Mouse (Mus musculus) cerebellum, adult 2 months (tissue): ENCODE measurements around the gene Nfatc4. TPM values are rescaled to one million over a fixed set of nuclear protein-coding genes. Genes with fewer than 3 reads are reported as not detected.

ENCODE experiments used
- DNase-seq, 2 experiments: peaks; one replicate each; pipeline ENCODE4 v3.0.0; 2021
- H3K27ac ChIP-seq: fragments of 200-500 bp; 2 replicates; pipeline ENCODE4 v1.5.1; 2012; ENCODE audit warnings: low read length, control low read depth, inconsistent platforms; ENCODE audit not compliant: insufficient read depth
- H3K27me3 ChIP-seq: fragments of 200-500 bp; 2 replicates; pipeline ENCODE4 v1.6.1; 2012; ENCODE audit warnings: inconsistent platforms, mild to moderate bottlenecking, low read length, moderate library complexity; ENCODE audit not compliant: control insufficient read depth, insufficient read depth
- H3K4me1 ChIP-seq: fragments of 200-500 bp; 2 replicates; pipeline ENCODE4 v1.6.1; 2011; ENCODE audit warnings: low read length; ENCODE audit not compliant: control insufficient read depth, insufficient read depth
- H3K4me3 ChIP-seq: fragments of 200-500 bp; replicated peaks from 2 replicates; pipeline ENCODE3; 2011; ENCODE audit warnings: mild to moderate bottlenecking, low read depth, low read length, control low read depth; ENCODE audit not compliant: insufficient read depth
- CTCF ChIP-seq: fragments of 200-500 bp; IDR thresholded peaks from 2 replicates; pipeline ENCODE4 v1.5.1; 2011; ENCODE audit warnings: low read depth, mild to moderate bottlenecking, control low read depth, low read length, moderate library complexity, borderline replicate concordance; ENCODE audit not compliant: insufficient read depth
- POLR2A ChIP-seq: fragments of 200-500 bp; IDR thresholded peaks from 2 replicates; pipeline ENCODE4 v1.6.1; 2011; ENCODE audit warnings: low read length, control low read depth, borderline replicate concordance; ENCODE audit not compliant: insufficient read depth
- WGBS: fragments of 180-500 bp; shearing (Covaris S2); methylation state at CpG from one replicate; pipeline ENCODE4 v1.1.7; 2018; 5-methylcytosine and 5-hydroxymethylcytosine counted together
- polyA plus RNA-seq: library from polyadenylated mRNA; depleted of rRNA; stranded (reverse); fragments of >200 nt; gene quantifications from 2 replicates; pipeline ENCODE4 v1.2.3, GENCODE M21; 2012

Gene Nfatc4
- polyA plus RNA-seq, 1 experiment, result 1.7 TPM

DNA sequence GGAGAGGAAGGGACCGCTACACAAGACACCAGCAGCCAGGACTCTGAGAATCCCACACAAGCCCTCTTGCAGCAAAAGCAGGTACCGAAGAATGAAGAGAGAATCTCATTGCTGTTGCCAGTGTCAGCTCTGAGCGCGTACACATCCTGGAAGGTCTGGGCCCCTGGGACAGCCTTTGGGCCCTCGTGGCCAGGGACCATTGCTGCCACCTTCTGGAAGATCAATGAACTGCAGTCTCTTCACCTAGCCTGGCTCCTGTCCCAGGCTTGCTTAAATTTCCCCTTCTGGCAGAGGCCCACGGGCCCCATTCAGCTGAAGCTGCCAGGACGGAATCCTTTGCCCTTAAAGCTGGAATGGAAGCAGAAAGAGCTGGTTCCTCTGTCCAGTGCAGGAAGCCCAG lies 40.8 kb downstream of the Nfatc4 start:
- peak; percentile 70 to 79 for DNase-seq
- no peaks in the 10 kb centered on the region for H3K4me1 ChIP-seq
- H3K27ac ChIP-seq, result no peak overlapping the region
- no peaks in the 10 kb centered on the region for H3K27me3 ChIP-seq
- TF ChIP-seq CTCF, result peak; percentile 90
- TF ChIP-seq POLR2A, result no peak
- 19% methylated on average over 7 of the region's 7 CpGs for whole genome bisulfite sequencing
- H3K4me3 ChIP-seq, result no peak overlapping the region

DNA sequence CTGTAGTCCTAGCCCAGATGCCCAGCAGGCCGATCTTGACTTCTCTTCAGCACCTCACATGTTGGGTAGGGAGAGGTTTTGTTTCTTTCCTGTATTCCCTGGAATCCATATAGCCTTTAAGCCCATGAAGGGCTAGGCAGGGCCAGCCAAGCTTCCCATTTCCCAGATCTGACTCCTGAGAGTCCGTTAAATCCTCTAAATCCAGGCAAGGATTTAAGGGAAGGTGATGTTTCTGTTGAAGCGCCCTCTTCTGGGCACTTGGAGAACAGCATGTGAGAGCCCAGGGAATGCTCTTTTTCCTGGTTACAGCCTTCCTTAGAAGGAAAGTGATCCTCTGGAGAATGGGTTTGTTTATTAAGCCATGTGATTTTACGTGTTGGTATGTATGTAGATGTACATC lies 44.0 kb downstream of the Nfatc4 start:
- WGBS, result 26% methylated on average over 4 of the region's 4 CpGs
- Histone ChIP-seq H3K27ac (no peak overlapping the region), H3K4me1 (no peaks in the 10 kb centered on the region), H3K4me3 (no peak overlapping the region), H3K27me3 (no peaks in the 10 kb centered on the region)
- TF ChIP-seq CTCF (peak; percentile 74), POLR2A (no peak)
- peak; percentile 60 to 75 for DNase-seq

DNA sequence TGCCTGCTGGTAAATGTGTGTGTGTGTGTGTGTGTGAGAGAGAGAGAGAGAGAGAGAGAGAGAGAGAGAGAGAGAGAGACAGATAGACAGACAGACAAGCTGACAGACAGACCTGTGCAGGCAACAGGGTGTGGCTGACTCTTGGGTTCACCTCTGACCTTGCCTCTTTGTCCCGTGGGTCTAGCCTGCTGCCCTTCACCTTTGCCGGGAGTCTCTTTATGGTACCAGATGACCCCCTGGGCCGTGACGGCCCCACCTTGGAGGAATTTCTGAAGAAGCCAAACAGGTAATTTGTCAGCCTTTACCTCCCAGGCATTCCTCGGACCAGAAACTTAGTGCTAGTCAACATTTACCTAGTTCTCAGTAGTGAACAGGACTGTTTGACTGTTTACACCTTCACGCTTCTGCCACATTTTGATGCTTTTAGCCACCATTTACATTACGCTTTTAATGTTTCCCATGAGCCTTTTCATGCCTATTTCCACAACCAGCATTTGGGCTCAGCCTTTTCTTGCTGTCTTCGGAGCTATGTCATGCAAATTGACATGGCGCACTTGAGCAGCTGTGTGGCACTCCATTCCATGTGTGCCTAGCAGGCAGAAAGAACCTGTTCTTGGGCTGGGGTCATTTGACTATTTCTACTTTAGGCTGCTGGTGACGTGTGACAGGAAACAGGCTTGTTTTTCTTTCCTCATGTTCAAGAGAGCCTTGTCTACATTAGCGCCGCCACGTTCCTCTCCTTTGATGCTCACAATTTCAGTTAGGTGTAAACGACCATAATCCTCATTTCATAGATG lies 45.5 kb downstream of the Nfatc4 start:
- TF ChIP-seq CTCF, result no peak
- TF ChIP-seq POLR2A, result no peak
- Histone ChIP-seq H3K4me1 (peaks cover 11% of the 10 kb centered on the region), H3K27me3 (no peaks in the 10 kb centered on the region), H3K27ac (no peak overlapping the region), H3K4me3 (no peak overlapping the region)
- DNase-seq, result no peak
- WGBS, result 92% methylated on average over 14 of the region's 14 CpGs

DNA sequence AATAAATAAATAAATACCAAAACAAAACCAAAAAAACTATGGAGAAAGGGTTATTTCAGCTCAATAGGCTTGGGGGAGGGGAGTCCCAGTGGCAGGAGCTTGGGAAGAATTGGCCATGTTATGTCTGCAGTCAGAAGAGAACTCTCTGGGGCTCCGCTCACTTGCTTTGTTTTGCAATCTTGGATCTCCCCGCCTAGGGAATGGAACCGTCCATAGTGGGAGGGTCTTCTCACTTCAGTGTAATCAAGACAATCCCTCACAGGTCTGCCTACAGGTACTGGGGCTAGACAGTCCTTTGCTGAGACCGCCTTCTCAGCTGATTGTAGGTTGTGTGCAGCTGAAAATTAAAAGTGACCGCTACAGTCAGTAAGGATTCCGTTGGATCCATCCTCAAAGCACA lies 46.6 kb downstream of the Nfatc4 start:
- Histone ChIP-seq H3K27me3 (no peaks in the 10 kb centered on the region), H3K4me1 (peaks cover 17% of the 10 kb centered on the region), H3K4me3 (no peak overlapping the region), H3K27ac (no peak overlapping the region)
- no peak for DNase-seq
- TF ChIP-seq POLR2A, result no peak
- TF ChIP-seq CTCF, result no peak
- over 99% methylated on average over 6 of the region's 6 CpGs for WGBS

DNA sequence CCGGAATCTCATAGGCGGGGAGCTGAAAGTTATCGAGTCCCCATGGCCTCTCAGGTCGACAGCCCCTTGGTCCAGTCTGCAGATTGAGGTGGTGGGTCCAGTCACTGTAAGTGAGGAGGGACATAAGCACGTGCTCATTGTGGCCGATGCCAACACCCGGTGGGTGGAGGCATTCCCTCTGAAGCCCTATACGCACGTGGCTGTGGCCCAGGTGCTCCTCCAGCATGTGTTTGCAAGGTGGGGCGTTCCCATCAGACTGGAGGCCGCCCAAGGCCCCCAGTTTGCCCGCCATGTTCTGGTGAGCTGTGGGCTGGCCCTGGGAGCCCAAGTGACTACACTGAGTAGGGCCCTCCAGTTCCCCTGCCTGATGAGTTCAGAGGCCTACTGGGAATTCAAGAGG lies 49.1 kb downstream of the Nfatc4 start:
- H3K4me1 ChIP-seq, result peaks cover 17% of the 10 kb centered on the region
- 86% methylated on average over 12 of the region's 12 CpGs for WGBS
- no peak overlapping the region for H3K4me3 ChIP-seq
- no peak for TF ChIP-seq CTCF
- no peaks in the 10 kb centered on the region for H3K27me3 ChIP-seq
- no peak for DNase-seq
- no peak overlapping the region for H3K27ac ChIP-seq

DNA sequence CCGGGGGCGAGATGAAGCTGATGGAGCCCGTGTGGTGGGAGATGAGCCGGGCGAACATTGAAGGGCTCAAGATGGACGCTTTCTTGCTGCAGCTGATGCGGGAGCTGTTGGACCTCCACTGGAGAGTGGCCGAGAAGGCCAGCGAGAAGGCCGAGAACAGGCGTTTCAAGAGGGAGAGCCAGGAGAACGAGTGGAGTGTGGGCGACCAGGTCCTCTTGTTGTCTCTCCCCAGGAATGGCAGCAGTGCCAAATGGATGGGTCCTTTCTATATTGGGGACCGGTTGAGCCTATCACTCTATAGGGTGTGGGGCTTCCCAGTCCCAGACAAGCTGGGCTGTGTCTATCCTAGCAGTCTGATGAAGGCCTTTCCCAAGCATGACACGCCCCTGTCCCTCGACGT lies 49.6 kb downstream of the Nfatc4 start:
- Histone ChIP-seq H3K4me3 (no peak overlapping the region), H3K4me1 (peaks cover 20% of the 10 kb centered on the region), H3K27me3 (no peaks in the 10 kb centered on the region), H3K27ac (no peak overlapping the region)
- no peak for DNase-seq
- WGBS, result 90% methylated on average over 17 of the region's 17 CpGs
- TF ChIP-seq POLR2A (no peak), CTCF (no peak)

DNA sequence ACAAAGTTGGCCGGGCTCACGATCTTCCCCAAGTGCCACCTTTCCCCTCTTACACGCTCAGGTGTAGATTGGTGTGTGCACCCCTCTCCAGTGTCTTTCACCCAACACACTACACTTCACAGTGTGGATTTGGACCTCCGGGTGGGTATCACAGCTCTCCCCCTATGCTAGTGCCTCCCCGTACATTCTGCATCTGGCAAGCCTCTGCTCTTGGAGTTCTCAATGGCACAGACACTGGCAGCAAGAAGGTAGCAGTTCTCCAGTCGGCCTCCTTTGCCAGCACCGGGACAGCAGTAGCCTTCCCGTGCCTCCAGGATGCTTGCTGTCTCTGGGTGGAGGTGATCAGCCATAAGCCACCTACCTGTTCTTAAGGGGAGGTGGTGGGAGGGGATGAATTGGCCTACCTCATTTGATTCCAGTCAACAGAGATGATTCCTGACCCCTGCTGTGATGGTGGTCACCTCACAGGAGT lies 50.3 kb downstream of the Nfatc4 start:
- Histone ChIP-seq H3K27ac (peak overlapping the region; percentile 61), H3K4me3 (peak overlapping the region; percentile 25), H3K4me1 (peaks cover 24% of the 10 kb centered on the region), H3K27me3 (no peaks in the 10 kb centered on the region)
- WGBS, result 59% methylated on average over 8 of the region's 8 CpGs
- DNase-seq, result no peak
- TF ChIP-seq CTCF, result 0 out of 2 replicates have a peak, but pooled peaks have one; percentile 3
- TF ChIP-seq POLR2A, result no peak
